Mouse (Mus musculus) heart, embryonic 12.5 days (tissue): Measurements from ENCODE around the gene Gm32742. TPM values are rescaled to one million over a fixed set of nuclear protein-coding genes. Genes with fewer than 3 reads are reported as not detected.

Source experiments
- ATAC-seq: fragments of 200-750 bp; cut with Nextera tagmentation; 2 replicates; pipeline ENCODE4 v1.8.0; 2017; ENCODE audit warnings: moderate TSS enrichment, moderate library complexity; ENCODE audit not compliant: insufficient number of reproducible peaks, low FRiP score
- H3K27ac ChIP-seq: fragments of 300-500 bp; sonication (generic); 2 replicates; pipeline ENCODE4 v1.5.1; 2016; ENCODE audit warnings: mild to moderate bottlenecking, moderate library complexity; ENCODE audit not compliant: poor library complexity, severe bottlenecking
- H3K27me3 ChIP-seq: fragments of 300-500 bp; sonication (generic); replicated peaks from 2 replicates; pipeline ENCODE4 v1.6.1; 2016; ENCODE audit warnings: mild to moderate bottlenecking, moderate library complexity
- H3K36me3 ChIP-seq: fragments of 300-500 bp; sonication (generic); 2 replicates; pipeline ENCODE4 v1.6.1; 2016; ENCODE audit warnings: mild to moderate bottlenecking, moderate library complexity
- H3K4me1 ChIP-seq: fragments of 300-500 bp; sonication (generic); replicated peaks from 2 replicates; pipeline ENCODE4 v1.6.1; 2016; ENCODE audit warnings: mild to moderate bottlenecking
- H3K4me2 ChIP-seq: fragments of 300-500 bp; sonication (generic); 2 replicates; pipeline ENCODE4 v1.6.1; 2016; ENCODE audit warnings: mild to moderate bottlenecking, moderate library complexity
- H3K4me3 ChIP-seq: fragments of 300-500 bp; sonication (generic); 2 replicates; pipeline ENCODE4 v1.5.1; 2016; ENCODE audit warnings: mild to moderate bottlenecking
- H3K9ac ChIP-seq: fragments of 300-500 bp; sonication (generic); 2 replicates; pipeline ENCODE4 v1.6.1; 2016; ENCODE audit warnings: mild to moderate bottlenecking, moderate library complexity
- H3K9me3 ChIP-seq: fragments of 300-500 bp; sonication (generic); replicated peaks from 2 replicates; pipeline ENCODE4 v1.6.1; 2016; ENCODE audit warnings: mild to moderate bottlenecking, moderate library complexity
- WGBS: fragments of 180-500 bp; shearing (Covaris S2); methylation state at CpG from one replicate; pipeline ENCODE4 v1.1.7; 2016; 5-methylcytosine and 5-hydroxymethylcytosine counted together
- polyA plus RNA-seq: library from polyadenylated mRNA; unstranded; fragments of >200 nt; fragmentation: Nextera tagmentation; extraction: Ambion mirVana; gene quantifications from 2 replicates; pipeline ENCODE4 v1.2.1, GENCODE M21; 2016

Gene Gm32742
- polyA plus RNA-seq, 1 experiment from 2014 or later: not detected

DNA sequence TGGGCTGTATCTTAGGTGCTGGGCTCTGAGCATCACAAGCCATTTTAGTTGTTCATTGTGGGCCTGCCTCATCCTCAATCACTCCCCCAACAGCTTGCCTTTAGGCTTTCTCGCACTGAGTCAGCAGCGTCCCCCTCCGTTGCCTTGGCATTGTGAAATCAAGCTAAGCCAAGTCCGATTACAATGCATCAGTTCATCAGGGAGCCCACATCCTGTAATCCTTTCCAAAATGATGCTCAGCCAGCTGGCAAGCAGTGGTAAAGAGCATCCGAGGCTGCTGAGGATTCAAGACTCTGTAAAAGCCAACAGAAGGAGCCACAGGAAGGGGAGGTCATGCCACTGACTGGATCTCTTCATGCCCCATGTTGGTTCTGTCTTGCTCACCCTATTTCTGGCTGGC lies 15.3 kb upstream of the Gm32742 start:
- Histone ChIP-seq H3K4me3 (no peak overlapping the region), H3K4me2 (no peak overlapping the region), H3K36me3 (no peaks in the 10 kb centered on the region), H3K27ac (no peak overlapping the region), H3K9me3 (no peaks in the 10 kb centered on the region), H3K27me3 (no peaks in the 10 kb centered on the region), H3K4me1 (no peaks in the 10 kb centered on the region), H3K9ac (no peak overlapping the region)
- 80% methylated on average over 5 of the region's 5 CpGs for WGBS
- no peak for ATAC-seq

DNA sequence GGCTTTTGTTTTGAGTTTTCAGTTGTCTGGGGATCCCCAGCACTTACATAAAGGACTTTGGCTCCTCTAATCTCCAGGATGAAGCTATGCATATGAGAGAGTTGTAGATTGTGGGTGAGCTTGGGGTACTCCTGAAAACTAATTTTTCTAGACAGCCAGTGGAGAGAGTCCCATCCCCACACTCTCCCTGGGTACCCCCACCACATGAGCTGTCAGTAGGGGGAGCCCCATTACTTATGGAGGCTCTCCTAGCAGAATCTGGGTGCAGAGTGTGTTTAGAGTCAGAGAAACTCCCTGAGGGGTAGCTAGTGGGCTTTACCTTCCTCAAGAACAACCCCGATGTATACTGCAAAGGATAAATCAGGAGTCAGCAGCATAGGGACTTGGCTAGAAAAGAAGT lies 13.0 kb upstream of the Gm32742 start:
- Histone ChIP-seq H3K9me3 (no peaks in the 10 kb centered on the region), H3K4me2 (no peak overlapping the region), H3K27ac (no peak overlapping the region), H3K4me3 (no peak overlapping the region), H3K4me1 (no peaks in the 10 kb centered on the region), H3K9ac (no peak overlapping the region), H3K36me3 (no peaks in the 10 kb centered on the region), H3K27me3 (no peaks in the 10 kb centered on the region)
- 89% methylated on average over 1 of the region's 1 CpGs for WGBS
- no peak for ATAC-seq

DNA sequence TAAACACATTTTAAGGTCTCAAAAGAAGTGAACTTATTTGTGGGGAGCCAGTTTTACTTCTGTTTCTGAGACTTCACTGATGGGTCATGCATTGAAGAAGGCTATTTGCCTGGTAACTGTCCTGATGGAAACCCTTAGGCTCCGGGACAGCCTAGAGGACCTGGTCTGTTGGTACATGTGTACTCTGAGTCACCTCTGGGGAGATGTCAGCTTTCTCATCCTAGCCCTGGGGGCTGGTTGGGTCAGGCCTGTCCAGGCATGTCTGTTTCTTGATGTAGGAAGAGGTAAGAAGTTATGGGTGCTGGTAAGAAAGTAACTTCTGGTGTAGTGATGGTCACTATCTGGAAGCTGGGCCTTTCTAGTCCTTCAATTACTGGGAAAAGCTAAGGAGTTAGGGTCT lies 10.4 kb upstream of the Gm32742 start:
- H3K27me3 ChIP-seq: no peaks in the 10 kb centered on the region
- H3K27ac ChIP-seq: no peak overlapping the region
- no peaks in the 10 kb centered on the region for H3K9me3 ChIP-seq
- no peaks in the 10 kb centered on the region for H3K36me3 ChIP-seq
- ATAC-seq: no peak
- no peak overlapping the region for H3K4me2 ChIP-seq
- no peak overlapping the region for H3K4me3 ChIP-seq
- H3K4me1 ChIP-seq: no peaks in the 10 kb centered on the region
- WGBS: 84% methylated on average over 1 of the region's 1 CpGs
- H3K9ac ChIP-seq: no peak overlapping the region

DNA sequence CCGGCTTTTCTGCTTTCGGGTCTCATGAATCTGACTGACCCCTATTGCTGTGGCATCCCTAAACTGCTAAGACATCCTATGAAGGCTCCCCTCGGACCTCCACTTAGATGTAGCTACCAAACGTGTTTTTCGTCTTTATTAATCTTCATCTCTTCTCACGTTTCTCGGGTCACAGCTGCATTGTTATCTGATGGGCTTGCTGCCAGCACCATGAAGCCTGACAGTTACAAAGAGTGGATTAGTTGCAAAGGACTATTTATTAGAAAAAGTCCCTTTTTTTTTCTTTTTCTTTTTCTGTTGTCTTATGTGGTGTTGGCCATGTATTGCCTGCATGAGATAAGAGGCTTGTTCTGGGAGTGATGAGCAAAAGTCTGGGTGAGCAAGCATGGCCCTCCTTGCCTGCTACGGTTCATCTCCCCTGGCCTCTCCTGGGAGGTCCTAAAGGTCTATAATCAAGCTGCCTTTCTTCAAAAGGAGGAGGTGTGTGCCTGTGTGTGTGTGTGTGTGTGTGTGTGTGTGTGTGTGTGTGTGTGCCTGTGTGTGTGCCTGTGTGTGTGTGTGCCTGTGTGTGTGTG lies 9.7 kb upstream of the Gm32742 start:
- Histone ChIP-seq H3K9ac (no peak overlapping the region), H3K4me1 (no peaks in the 10 kb centered on the region), H3K36me3 (no peaks in the 10 kb centered on the region), H3K27ac (no peak overlapping the region), H3K9me3 (no peaks in the 10 kb centered on the region), H3K4me3 (no peak overlapping the region), H3K27me3 (no peaks in the 10 kb centered on the region), H3K4me2 (no peak overlapping the region)
- ATAC-seq: no peak
- WGBS: 45% methylated on average over 8 of the region's 8 CpGs

DNA sequence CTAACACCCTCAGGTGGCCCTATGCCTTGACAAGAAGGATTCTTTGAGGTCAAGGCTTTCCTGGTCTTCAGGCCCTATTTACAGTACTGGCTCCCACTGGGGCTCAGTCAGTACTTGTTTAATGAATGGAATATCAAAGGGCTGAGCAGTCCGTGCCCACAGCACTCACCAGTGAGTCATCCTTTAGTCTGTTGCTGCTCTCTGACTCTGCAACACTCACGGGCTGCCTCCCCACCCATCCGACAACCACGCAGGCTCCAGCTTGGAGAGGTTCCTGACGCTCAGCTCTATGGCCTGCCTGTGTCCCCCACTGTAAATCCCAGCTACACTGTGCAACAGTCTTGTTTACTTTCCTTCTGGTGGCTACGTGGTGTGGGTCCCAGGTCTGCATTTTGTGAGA lies 5.0 kb upstream of the Gm32742 start:
- Histone ChIP-seq H3K9ac (no peak overlapping the region), H3K4me3 (no peak overlapping the region), H3K4me1 (no peaks in the 10 kb centered on the region), H3K27ac (no peak overlapping the region), H3K4me2 (no peak overlapping the region), H3K9me3 (no peaks in the 10 kb centered on the region), H3K36me3 (no peaks in the 10 kb centered on the region), H3K27me3 (no peaks in the 10 kb centered on the region)
- 64% methylated on average over 6 of the region's 6 CpGs for WGBS
- no peak for ATAC-seq

DNA sequence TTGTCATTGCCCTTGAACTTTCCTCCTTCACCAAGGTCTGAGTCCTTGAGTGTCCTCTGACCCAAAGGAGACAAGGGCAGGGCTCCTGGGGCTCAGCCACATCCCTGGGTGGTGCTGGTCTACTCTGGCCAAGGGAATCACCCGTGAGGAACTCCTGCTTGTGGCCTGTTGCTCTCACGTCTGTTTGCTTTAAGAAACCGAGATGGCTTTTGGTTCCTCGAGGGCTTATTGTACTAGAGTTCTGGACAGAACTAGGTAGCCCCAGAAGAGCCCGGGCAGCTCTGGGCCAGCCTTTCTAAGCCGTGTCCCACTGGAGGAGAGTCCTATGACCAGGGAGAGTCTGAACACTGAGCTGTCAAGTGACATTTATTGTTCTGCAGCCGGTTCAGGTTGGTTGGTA lies 3.8 kb upstream of the Gm32742 start:
- ATAC-seq: no peak
- H3K9me3 ChIP-seq: no peaks in the 10 kb centered on the region
- no peak overlapping the region for H3K4me3 ChIP-seq
- H3K9ac ChIP-seq: no peak overlapping the region
- H3K36me3 ChIP-seq: no peaks in the 10 kb centered on the region
- 76% methylated on average over 7 of the region's 7 CpGs for WGBS
- H3K27me3 ChIP-seq: no peaks in the 10 kb centered on the region
- H3K27ac ChIP-seq: no peak overlapping the region
- no peak overlapping the region for H3K4me2 ChIP-seq
- H3K4me1 ChIP-seq: no peaks in the 10 kb centered on the region

DNA sequence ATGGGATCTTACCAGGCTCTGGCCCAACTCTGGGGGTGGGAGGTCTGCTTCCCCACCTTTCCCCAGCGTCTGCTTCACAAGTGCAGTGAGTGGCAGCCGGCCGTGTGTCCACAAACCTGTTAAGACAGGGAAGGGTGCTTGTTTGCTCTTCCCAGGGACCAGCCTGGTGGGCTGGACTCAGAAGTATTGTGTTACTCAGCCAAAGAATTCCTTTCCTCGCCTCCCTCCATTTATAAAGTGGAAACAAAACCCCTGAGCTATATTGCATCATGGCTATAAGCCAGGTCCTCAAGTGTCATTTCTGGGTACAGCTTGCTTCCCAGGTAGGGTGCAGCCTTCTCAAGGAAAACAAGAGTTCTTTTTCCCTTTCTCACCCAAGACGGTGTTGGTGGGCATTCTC lies 3.4 kb upstream of the Gm32742 start:
- H3K4me1 ChIP-seq: no peaks in the 10 kb centered on the region
- no peak for ATAC-seq
- H3K4me2 ChIP-seq: no peak overlapping the region

DNA sequence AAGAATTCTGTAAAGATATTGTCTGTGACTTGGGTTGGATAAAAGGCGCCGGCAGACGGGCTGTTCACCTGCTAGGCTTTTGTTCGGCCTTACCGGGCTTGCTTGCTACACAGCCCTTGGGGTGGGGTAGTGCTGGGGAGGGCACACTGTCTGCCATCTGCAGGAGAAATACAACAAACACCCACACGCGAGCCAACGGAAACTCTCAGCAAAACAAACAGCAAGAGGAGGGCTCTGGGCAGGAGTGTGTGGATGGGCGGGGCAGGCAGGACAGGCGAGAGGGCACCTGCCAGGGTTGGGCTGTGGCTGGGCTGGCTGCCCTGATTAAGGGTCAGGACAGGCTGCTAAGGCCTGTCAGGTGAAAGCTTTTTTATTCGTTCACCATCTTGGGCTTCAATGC lies 2.6 kb upstream of the Gm32742 start:
- Histone ChIP-seq H3K4me1 (no peaks in the 10 kb centered on the region), H3K4me2 (no peak overlapping the region), H3K9me3 (no peaks in the 10 kb centered on the region), H3K36me3 (no peaks in the 10 kb centered on the region), H3K27me3 (no peaks in the 10 kb centered on the region), H3K4me3 (no peak overlapping the region), H3K27ac (no peak overlapping the region), H3K9ac (no peak overlapping the region)
- ATAC-seq: no peak
- 58% methylated on average over 11 of the region's 11 CpGs for WGBS

More for the DNA sequence above, 3.4 kb upstream of the Gm32742 start:
- Histone ChIP-seq H3K9me3 (no peaks in the 10 kb centered on the region), H3K9ac (no peak overlapping the region), H3K36me3 (no peaks in the 10 kb centered on the region), H3K27me3 (no peaks in the 10 kb centered on the region), H3K27ac (no peak overlapping the region), H3K4me3 (no peak overlapping the region)
- WGBS: 69% methylated on average over 5 of the region's 5 CpGs

DNA sequence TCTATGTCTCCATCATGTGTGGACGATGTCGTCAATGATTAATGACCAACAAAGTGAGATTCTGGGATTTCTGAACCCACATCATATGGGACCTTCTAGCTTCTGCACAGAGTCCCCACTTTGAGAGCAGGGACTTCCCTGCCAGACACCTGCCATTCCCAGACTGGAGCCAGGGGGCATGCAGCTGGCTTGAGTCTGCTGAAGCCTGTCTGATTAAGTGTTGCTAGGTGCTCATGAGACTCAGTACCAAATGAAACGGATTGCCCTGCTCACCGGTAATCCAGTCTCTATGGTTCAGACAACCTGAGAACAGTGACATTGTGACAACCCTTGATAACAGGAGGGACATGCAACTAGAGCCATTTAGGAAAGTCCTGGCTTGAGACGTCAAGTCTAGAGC lies 1.3 kb downstream of the Gm32742 start:
- H3K36me3 ChIP-seq: no peaks in the 10 kb centered on the region
- 70% methylated on average over 5 of the region's 5 CpGs for WGBS
- no peak overlapping the region for H3K4me2 ChIP-seq
- ATAC-seq: no peak
- H3K9me3 ChIP-seq: no peaks in the 10 kb centered on the region
- H3K4me1 ChIP-seq: no peaks in the 10 kb centered on the region
- H3K4me3 ChIP-seq: no peak overlapping the region
- no peak overlapping the region for H3K27ac ChIP-seq
- no peak overlapping the region for H3K9ac ChIP-seq
- peaks cover 24% of the 10 kb centered on the region for H3K27me3 ChIP-seq

DNA sequence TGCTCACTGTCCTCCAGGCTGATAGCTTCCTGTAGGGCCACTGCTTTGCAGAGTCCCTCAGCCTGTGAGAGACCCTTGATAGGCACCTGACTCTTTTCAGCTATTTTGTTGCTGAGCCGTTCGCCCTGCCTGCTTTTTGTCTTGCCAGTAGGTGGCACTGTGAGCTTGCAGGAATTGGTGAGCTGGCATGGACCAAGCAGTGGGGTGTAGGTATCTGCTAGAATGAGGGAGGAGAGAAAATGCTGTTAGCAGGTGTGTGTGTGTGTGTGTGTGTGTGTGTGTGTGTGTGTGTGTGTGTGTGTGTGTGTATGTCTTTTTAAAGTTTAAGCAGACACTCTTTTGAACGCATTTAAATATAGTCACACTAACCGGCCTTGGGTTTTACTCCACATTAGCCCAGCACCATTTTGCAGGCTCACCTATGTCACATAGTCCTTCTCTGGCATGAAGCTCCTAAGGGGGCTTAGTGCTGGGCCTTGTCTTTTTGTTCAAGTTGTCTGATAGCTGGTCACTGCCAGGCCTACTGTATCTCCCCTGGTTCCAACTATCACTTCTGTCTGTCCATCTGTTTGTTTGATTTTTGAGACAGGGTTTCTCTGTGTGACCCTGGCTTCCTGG lies 3.4 kb downstream of the Gm32742 start:
- Histone ChIP-seq H3K36me3 (no peaks in the 10 kb centered on the region), H3K27me3 (peaks cover 30% of the 10 kb centered on the region), H3K4me3 (no peak overlapping the region), H3K9me3 (no peaks in the 10 kb centered on the region), H3K4me2 (no peak overlapping the region), H3K9ac (no peak overlapping the region), H3K27ac (no peak overlapping the region), H3K4me1 (no peaks in the 10 kb centered on the region)
- 26% methylated on average over 4 of the region's 4 CpGs for WGBS
- ATAC-seq: no peak

DNA sequence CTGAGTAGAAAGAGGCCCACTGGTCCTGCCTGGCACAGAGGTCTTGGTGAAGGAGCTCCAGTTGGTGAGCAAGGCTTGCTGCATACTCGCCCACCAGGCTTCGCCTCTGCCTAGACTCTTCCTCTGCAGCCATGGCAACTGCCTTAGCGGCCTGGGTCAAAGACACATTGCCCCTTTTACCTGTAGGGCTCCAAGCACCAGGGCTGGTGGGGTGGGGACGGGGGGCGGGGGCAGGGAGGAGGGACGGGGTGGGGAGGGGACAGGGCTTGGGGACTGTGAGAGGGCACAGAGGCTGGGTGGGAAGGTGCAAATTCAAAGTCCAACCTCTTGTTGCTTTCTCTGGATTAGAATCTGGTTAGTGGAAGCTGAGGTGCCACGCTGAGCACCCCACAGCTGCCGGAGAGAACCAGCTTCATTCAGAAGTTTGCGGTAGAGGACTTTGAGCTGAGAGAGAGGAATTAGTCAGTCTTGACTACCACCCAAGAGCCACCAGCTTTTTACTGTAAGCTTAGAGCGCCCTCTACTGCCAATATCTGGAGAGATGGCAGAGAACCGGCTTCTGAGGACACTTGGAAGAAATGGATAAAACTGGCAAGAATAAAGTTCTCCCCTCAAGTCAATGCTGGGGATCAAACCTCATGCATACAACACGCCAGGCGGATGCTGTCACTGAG lies 13.1 kb downstream of the Gm32742 start:
- Histone ChIP-seq H3K4me2 (peak overlapping the region; percentile 44), H3K27ac (no peak overlapping the region), H3K36me3 (no peaks in the 10 kb centered on the region), H3K9ac (no peak overlapping the region), H3K4me1 (0 out of 2 replicates have a peak, but pooled peaks cover 4% of the 10 kb centered on the region), H3K9me3 (no peaks in the 10 kb centered on the region), H3K4me3 (no peak overlapping the region), H3K27me3 (peaks cover 19% of the 10 kb centered on the region)
- WGBS: 14% methylated on average over 13 of the region's 13 CpGs
- 0 out of 2 replicates have a peak, but pooled peaks have one; percentile 6 for ATAC-seq
